Mouse (Mus musculus): ENCODE data around the gene Plekhh3. TPM values are rescaled to one million over a fixed set of nuclear protein-coding genes. Genes with fewer than 3 reads are reported as not detected.
A peak's percentile ranks its signal among the peaks of the same experiment; 100 is the strongest.
"Not testable (repeated sequence)": the region's sequence is repeated elsewhere in the genome, so short reads cannot be mapped to it uniquely, and the experiment has no call there.

Plekhh3 gene
- total RNA-seq, 1 experiment from 2014 or later: 0.81 TPM

DNA sequence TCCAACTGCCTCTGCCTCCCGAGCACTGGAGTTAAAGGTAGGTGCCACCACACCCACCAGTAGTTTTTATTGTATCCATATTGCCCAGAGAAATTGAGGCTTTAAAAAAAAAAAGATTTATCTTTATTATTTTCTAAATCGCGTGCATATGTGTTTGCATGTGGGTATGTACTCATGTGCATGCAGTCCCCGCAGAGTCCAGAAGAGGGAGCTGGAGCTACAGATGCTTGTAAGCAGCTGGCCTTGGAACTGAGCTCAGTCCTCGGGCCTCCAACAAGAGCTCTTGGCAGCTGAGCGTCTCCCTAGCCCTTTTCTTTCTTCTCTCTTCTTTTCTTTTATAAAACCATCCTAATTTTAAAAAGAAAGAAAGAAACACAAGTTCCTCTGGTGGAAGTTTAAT, 39.5 kb downstream of the Plekhh3 start:
- ATAC-seq (ENCODE audit: extremely low read depth, insufficient number of reproducible peaks, low FRiP score, poor library complexity, severe bottlenecking): no peak

DNA sequence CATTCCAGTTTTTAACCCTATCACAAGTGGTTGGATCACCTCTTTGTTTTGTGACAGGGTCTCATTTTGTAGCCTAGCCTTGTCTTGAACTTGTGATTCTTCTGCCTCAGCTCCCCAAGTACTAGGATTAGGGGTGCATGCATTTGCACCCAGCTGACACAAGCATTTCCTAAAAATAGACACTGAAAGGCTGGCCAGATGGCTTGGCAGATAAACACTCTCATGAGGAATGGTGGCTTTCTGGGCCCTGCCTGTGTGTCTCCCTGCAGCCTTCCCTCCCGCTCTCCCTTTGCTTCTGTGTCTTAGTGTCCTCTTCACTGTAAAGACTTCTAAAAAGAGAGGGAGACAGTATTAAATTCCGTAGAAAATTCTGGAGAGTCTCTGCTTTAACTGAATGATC, 40.0 kb downstream of the Plekhh3 start:
- no peak for ATAC-seq (ENCODE audit: extremely low read depth, insufficient number of reproducible peaks, low FRiP score, poor library complexity, severe bottlenecking)

DNA sequence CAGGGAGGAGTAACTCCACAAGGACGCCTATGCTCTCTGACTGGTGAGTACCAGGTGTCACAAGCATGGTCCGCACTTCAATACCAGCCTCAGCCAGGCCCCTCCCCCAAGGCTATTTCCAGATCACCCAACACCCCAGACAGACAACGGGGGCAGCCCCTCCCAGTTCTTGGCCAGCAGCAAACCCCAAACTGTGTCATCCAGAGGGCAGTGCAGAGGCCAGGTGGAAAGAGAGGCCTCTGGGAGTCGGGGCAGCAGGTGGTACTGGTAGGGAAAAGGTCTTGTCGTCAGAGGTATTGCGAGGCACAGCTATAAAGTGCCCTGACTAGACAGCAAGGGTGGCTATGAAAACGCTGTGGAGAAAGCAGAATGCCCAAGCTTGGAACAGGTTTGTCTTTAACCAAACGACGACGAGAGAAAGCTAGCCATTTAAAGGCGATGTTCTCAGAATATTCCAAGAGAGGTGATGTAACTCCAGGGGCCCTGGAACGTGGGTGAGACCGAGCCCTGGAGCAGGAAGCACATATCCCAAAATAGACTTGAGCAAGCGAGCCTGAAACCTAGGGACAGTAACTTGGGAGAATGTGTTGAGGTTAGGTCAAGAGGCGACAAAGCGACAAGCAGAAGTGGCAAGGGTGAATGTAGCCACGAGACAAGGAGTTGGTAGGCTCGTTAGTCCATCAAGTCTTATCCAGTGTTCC, 40.9 kb downstream of the Plekhh3 start:
- no peak for ATAC-seq (ENCODE audit: extremely low read depth, insufficient number of reproducible peaks, low FRiP score, poor library complexity, severe bottlenecking)

DNA sequence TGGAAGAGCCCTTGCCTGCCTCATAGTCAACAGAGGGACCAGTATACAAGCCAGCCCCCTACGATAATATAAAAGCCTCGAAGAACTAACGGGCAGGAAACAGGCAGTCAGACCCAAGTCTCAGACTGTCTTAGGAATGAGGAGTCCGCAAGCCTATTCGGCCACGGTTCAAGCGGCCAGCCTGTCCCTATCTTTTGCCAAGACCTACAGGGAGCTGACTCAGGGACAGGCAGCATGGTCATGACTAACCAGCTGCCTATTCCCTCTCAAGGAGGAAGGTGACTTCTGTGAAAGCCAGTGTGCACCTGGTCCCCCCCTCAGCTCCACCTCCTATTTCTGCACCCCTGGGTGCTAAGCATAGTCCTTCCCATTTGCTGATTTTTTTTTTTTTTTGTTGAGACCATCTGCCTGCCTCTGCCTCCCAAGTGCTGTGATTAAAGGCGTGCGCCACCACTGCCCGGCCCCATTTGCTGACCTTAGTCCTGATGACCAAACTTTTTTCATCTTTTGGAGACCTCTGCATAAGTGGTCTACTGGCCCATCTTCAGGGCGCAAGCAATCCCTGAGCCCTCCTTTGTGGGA, 42.1 kb downstream of the Plekhh3 start:
- no peak for ATAC-seq (ENCODE audit: extremely low read depth, insufficient number of reproducible peaks, low FRiP score, poor library complexity, severe bottlenecking)

DNA sequence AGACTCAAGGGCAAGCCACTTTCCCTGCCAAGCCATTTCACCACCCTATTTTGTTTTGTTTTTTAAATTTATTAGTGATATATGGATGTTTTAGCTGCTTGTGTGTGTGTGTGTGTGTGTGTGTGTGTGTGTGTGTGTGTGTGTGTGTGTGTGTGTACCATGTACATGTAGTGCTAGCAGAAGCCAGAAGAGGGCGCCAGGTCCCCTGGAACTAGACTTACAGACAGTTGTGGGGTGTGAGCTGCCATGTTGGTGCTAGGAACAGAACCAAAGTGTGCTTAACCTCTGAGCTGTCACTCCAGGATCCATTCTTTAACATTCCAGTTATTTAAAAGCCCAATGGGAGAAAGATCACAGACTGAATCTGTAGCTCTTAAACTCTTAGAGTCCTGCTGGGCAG, 44.1 kb downstream of the Plekhh3 start:
- ATAC-seq (ENCODE audit: extremely low read depth, insufficient number of reproducible peaks, low FRiP score, poor library complexity, severe bottlenecking): no peak

DNA sequence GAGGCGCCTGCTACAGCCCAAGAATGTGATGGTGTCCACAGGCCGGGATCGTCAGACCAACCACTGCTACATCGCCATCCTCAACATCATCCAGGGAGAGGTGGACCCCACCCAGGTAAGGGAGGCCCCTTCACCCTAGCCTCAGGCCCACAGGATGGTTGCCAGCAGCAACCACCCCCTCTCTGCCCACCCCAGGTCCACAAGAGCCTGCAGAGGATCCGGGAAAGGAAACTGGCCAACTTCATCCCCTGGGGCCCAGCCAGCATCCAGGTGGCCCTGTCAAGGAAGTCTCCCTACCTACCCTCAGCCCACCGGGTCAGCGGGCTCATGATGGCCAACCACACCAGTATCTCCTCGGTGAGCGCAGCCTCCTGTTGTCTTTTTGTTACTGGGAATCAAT, 46.1 kb downstream of the Plekhh3 start:
- not testable (repeated sequence) for ATAC-seq (ENCODE audit: extremely low read depth, insufficient number of reproducible peaks, low FRiP score, poor library complexity, severe bottlenecking)

DNA sequence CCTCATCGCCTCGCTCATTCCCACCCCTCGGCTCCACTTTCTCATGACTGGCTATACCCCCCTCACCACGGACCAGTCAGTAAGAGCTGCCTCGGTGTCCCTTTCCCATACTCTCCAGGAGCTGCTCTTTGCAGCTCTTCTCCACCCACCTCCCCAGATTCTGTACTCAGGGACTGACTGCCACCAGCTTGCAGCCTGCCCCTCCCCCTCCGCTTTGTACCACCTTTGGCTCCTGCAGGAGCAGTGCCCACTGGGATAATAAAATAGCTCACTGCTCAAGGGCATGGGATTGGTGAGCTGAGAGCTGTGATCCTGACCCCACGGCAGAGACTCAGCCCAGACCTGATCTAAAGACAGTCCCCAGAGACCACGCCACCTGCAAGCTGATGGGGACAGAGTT, 46.7 kb downstream of the Plekhh3 start:
- ATAC-seq (ENCODE audit: extremely low read depth, insufficient number of reproducible peaks, low FRiP score, poor library complexity, severe bottlenecking): not testable (repeated sequence)

DNA sequence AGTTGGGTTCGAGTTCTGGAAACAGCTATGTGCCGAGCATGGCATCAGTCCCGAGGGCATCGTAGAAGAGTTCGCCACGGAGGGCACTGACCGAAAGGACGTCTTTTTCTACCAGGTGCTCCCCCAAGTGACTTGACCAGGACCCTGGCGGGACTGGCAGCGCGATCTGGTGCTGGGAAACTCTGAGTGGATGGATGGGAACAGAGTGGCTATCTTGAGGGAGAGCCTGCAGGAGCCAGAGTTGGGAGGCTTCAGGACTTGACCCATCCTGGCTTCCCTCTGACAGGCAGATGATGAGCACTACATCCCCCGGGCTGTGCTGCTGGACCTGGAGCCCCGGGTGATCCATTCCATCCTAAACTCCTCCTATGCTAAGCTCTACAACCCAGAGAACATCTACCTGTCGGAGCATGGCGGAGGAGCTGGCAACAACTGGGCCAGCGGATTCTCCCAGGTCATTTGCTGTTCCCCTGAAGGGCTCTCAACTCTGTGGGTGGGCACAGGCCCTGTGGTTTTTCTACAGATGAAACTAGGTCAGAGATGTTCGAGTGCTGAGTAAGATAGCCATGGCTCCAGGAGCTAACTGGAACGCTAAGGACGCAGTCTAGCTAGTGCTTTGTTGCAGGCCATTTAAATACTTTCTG, 50.5 kb downstream of the Plekhh3 start:
- ATAC-seq (ENCODE audit: extremely low read depth, insufficient number of reproducible peaks, low FRiP score, poor library complexity, severe bottlenecking): no peak

DNA sequence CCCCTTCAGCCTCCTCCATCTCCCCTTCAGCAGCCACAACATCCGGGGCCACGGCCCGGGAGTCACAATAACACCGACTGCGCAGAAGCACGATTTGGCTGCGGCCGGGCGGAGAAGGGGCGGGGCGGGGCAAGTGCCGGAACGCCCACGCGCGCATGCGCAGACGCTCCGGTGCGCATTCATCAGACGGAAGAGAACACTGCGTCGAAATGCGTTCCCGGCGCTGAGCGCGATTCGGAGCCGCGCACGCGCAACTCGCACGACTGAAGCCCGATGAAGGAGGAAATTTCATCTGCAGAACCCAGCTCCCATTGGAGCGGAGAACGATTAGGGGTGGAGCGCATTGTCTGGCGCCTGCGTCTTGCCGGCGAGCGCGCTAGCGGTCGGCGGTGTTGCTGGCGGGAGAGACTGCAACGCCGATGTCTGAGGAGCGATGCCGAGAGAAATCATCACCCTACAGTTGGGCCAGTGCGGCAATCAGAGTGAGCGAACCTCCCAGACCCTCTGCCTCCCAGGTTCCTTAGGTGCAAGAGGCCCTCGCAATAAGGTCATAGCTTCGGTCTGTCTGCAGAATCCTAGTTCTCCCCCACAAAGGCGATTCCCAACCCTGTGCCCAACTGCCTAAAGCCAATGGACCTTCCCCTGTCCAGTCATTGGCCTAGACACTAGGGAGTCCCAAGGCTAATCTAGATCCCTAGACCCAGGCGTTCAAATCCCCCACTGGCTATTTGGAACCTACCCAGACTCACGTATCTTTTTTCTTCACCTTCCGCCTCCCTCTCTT, 51.2 kb downstream of the Plekhh3 start, which contains the start of the genes Retreg3 and Tubg1:
Gene Retreg3 (minus strand): TSS at position 133 of the 784 bp plus-strand sequence.
Gene Tubg1 (plus strand): TSS at position 178 of the 784 bp plus-strand sequence.
- peak; percentile 87 for ATAC-seq (ENCODE audit: extremely low read depth, insufficient number of reproducible peaks, low FRiP score, poor library complexity, severe bottlenecking)

DNA sequence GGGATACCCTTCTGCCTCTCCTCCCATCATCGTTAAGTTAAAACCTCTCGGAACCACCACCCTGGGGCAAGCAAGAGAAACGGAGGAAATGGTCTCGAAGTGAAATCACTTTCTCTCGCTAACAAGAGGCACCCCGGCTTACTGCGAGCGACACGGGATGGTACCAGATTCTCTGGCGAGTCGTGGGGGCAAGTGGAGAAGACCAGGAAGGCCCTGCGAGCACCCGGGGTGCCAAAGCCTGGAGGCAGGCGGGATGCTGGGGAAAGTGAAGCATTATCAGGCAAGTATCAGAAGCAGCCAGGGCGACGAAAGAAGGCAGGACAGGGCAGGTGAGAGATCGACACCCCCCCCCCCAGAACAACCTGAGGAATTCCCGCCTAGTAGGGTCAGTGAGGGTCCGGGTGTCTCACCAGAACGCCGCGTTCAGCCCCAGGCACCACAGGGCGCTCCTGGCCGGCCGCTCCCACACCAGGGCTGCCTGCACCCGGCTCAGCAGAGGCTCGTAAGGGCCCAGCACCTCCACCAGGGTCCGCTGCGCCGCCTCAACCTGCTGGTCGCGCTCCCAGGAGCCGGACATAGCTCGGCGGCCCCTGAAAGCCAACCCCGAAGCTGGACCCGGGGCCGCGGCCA, 51.9 kb downstream of the Plekhh3 start:
- ATAC-seq (ENCODE audit: extremely low read depth, insufficient number of reproducible peaks, low FRiP score, poor library complexity, severe bottlenecking): no peak; the same call in 1 of the 2 replicates

DNA sequence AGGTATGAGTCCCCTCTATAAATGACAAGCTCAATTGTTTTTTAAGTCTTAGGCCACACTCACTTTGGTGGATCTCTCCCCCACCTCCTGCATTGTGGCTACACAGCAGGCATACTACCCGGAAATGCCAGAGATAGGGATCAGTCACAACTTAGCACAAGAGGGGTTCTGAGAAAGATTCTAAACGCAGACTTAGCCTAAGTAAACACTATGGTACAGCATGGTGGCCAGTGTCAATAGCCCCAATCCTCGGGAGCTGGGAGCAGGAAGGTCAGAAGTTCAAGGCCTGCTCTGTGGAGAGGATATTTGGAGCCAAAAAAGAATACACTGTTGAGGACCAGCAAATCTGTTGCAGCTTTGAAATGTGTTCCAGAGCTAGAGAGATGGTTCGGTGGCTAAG, 53.0 kb downstream of the Plekhh3 start:
- no peak for ATAC-seq (ENCODE audit: extremely low read depth, insufficient number of reproducible peaks, low FRiP score, poor library complexity, severe bottlenecking)

DNA sequence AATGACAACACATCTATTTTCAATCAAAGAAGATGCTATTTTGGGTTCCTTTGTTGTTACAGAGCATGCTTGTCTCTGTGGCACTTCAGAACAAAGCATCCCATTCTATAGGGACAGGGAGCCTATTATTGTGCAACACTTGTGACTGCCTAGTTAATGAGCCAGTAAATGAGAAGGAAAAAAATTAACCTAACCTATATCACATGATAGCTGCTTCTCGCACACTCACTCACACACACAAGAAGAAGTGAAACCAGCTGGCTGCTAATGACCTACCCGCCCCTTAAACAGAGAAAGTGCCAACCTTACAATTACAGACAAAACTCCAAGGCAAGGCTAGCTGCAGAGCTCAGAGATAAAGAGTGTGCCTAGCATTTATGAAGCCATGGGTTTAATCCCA, 55.6 kb downstream of the Plekhh3 start:
- ATAC-seq (ENCODE audit: extremely low read depth, insufficient number of reproducible peaks, low FRiP score, poor library complexity, severe bottlenecking): peak; percentile 46; the same call in 1 of the 2 replicates

Other genes starting within 250 kb of the Plekhh3 start
- 383 and 443 TPM in 2 replicates for gene Stat3, start 231.8 kb downstream of the Plekhh3 start, total RNA-seq (2017)
- 0.74 and 0.93 TPM in 2 replicates for gene Cavin1, start 200.5 kb downstream of the Plekhh3 start, total RNA-seq (2017)
- gene Atp6v0a1, start 161.9 kb downstream of the Plekhh3 start, total RNA-seq (2017): 87.7 and 108 TPM in 2 replicates
- gene Naglu, start 101.3 kb downstream of the Plekhh3 start, total RNA-seq (2017): 11.1 and 13.6 TPM in 2 replicates
- gene Hsd17b1, start 92.9 kb downstream of the Plekhh3 start, total RNA-seq (2017): 2.3 and 3.4 TPM in 2 replicates
- gene Coasy, start 88.8 kb downstream of the Plekhh3 start, total RNA-seq (2017): 11.5 and 18.7 TPM in 2 replicates
- 38.7 and 46.3 TPM in 2 replicates for gene Mlx, start 84.1 kb downstream of the Plekhh3 start, total RNA-seq (2017)
- gene Psmc3ip, start 75.9 kb downstream of the Plekhh3 start, total RNA-seq (2017): 3.6 and 4.0 TPM in 2 replicates
- 91.3 and 97.1 TPM in 2 replicates for gene Retreg3, start 51.5 kb downstream of the Plekhh3 start, total RNA-seq (2017)
- gene Tubg1, start 51.4 kb downstream of the Plekhh3 start, total RNA-seq (2017): 11.3 and 13.1 TPM in 2 replicates
- 0.35 TPM in 1 of 2 replicates, not detected in the other for gene Tubg2, start 15.4 kb downstream of the Plekhh3 start, total RNA-seq (2017)
- gene Cntnap1, start 828 bp downstream of the Plekhh3 start, total RNA-seq (2017): not detected in 2 replicates
- gene Ccr10, start 4.1 kb upstream of the Plekhh3 start, total RNA-seq (2017): not detected in 2 replicates
- gene Ezh1, start 55.1 kb upstream of the Plekhh3 start, total RNA-seq (2017): 99.1 and 110 TPM in 2 replicates
- gene Ramp2, start 74.7 kb upstream of the Plekhh3 start, total RNA-seq (2017): not detected in 2 replicates
- 55.9 and 66.7 TPM in 2 replicates for gene Vps25, start 82.4 kb upstream of the Plekhh3 start, total RNA-seq (2017)
- 0.58 and 0.86 TPM in 2 replicates for gene Wnk4, start 89.2 kb upstream of the Plekhh3 start, total RNA-seq (2017)
- 0.49 and 0.81 TPM in 2 replicates for gene Cntd1, start 107.7 kb upstream of the Plekhh3 start, total RNA-seq (2017)
- gene Coa3, start 107.8 kb upstream of the Plekhh3 start, total RNA-seq (2017): 14.9 and 17.7 TPM in 2 replicates
- gene Becn1, start 130.9 kb upstream of the Plekhh3 start, total RNA-seq (2017): 289 and 291 TPM in 2 replicates
- 75.9 and 97.2 TPM in 2 replicates for gene Psme3, start 144.9 kb upstream of the Plekhh3 start, total RNA-seq (2017)
- 3.6 and 4.9 TPM in 2 replicates for gene Aoc2, start 153.7 kb upstream of the Plekhh3 start, total RNA-seq (2017)
- 0.25 TPM in 1 of 2 replicates, not detected in the other for gene Aoc3, start 159.3 kb upstream of the Plekhh3 start, total RNA-seq (2017)
- gene G6pc, start 196.2 kb upstream of the Plekhh3 start, total RNA-seq (2017): not detected in 2 replicates
- gene Aarsd1, start 246.3 kb upstream of the Plekhh3 start, total RNA-seq (2017): 15.7 and 18.7 TPM in 2 replicates